Mouse (Mus musculus) spleen, adult 10 weeks (tissue): ENCODE data around the gene Gm3415. TPM values are rescaled to one million over a fixed set of nuclear protein-coding genes. Genes with fewer than 3 reads are reported as not detected.

Experiments
- polyA plus RNA-seq: library from polyadenylated mRNA; stranded (reverse); fragments of 350-450 nt; fragmentation: Illumina TruSeq; extraction: RNeasy Lipid Tissue Mini Kit (QIAGEN cat#74804); gene quantifications from one replicate; pipeline ENCODE4 v1.2.3, GENCODE M21; 2015; ENCODE audit warnings: low replicate concordance; ENCODE audit not compliant: insufficient read depth

Gene Gm3415
- not detected for polyA plus RNA-seq

GRCm38 (mm10) chr5:146555836-146556235 is at the start of gene Gm3415:
Gene Gm3415 (plus strand): TSS chr5:146556136.

GRCm38 (mm10) chr5:146513823-146514222 is 42.1 kb upstream of the Gm3415 start, which contains the start of gene Gm3402:
Gene Gm3402 (plus strand): TSS chr5:146514123.

GRCm38 (mm10) chr5:146525501-146525900 is 30.4 kb upstream of the Gm3415 start, which contains the start of gene Gm3404:
Gene Gm3404 (plus strand): TSS chr5:146525801.

GRCm38 (mm10) chr5:146537347-146537746 is 18.6 kb upstream of the Gm3415 start, which contains the start of gene Gm3409:
Gene Gm3409 (plus strand): TSS chr5:146537647.

DNA sequence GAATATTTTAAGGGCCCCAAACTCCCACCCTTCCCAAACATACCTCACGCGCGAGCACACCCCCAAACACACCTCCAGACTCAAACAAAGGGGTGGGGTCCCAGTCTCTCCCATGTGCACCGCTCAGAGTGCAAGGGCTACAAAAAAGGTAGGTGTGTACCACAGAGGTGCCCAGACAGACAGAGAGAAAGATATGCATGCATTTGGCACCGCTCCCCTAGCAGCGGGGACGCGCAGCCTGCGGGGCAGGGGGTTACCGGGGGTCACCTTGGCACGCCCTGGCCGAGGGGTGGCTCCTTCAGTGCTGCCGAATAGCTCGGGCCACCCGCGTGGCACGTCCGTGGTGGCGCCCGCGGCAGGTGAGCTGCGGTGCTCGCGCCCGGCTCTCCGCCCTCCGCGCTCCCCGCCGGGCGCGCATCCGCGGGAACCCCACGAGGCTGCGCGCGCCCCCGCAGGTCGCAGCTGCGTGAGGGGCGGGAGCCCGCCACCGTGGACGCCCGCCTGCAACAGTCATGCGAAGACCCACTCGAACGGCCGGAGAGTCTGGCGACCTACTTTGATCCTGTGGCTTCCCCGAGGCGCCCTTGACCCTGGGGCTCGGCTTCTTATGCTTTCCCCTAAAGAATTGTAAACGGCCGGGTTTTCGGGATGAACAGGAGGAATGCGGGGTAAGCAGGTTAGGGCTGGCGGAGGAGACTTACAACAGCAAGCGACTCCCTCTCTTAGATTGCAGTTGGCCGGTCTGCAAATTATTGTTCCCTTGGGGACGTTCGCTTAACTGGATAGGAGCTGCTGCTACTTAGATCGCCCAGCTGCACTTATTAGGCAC is 28.8 kb downstream of the Gm3415 start, which contains the start of gene Gpr12:
Gene Gpr12 (minus strand): TSS at position 762 of the 829 bp plus-strand sequence.

Other genes with a start within 250 kb of the Gm3415 start
- gene Wasf3, start 171.2 kb upstream of the Gm3415 start, polyA plus RNA-seq = 1.4 TPM
- not detected for gene Gm6408, start 74.2 kb upstream of the Gm3415 start, polyA plus RNA-seq
- not detected for gene Gm6370, start 64.8 kb upstream of the Gm3415 start, polyA plus RNA-seq
- gene 4930449I24Rik, start 53.7 kb upstream of the Gm3415 start, polyA plus RNA-seq = not detected
- gene Gm3402, start 42.0 kb upstream of the Gm3415 start, polyA plus RNA-seq = not detected
- gene Gm3404, start 30.3 kb upstream of the Gm3415 start, polyA plus RNA-seq = not detected
- gene Gm3409, start 18.5 kb upstream of the Gm3415 start, polyA plus RNA-seq = not detected
- gene Gpr12, start 29.1 kb downstream of the Gm3415 start, polyA plus RNA-seq = not detected
- 86.1 TPM for gene Usp12, start 238.9 kb downstream of the Gm3415 start, polyA plus RNA-seq